Mouse (Mus musculus) cerebellum, adult 11-12 months (tissue): Measurements from ENCODE around the gene Fam216a.
"Not testable (repeated sequence)": the region's sequence is repeated elsewhere in the genome, so short reads cannot be mapped to it uniquely, and the experiment has no call there.

Experiments
- DNase-seq: peaks from one replicate; pipeline ENCODE4 v3.0.0; 2022

The Fam216a gene

GRCm38 (mm10) chr5:122372192-122372769 lies at the start of gene Fam216a:
Gene Fam216a (minus strand): TSS chr5:122372364.
- peak; percentile 99 for DNase-seq

GRCm38 (mm10) chr5:122421271-122422068 lies 49.3 kb upstream of the Fam216a start, which contains the start of gene Anapc7:
Gene Anapc7 (plus strand): TSS chr5:122421693.
- no peak for DNase-seq

GRCm38 (mm10) chr5:122420676-122421075 lies 48.5 kb upstream of the Fam216a start:
- DNase-seq: not testable (repeated sequence)

GRCm38 (mm10) chr5:122415465-122415864 lies 43.3 kb upstream of the Fam216a start:
- DNase-seq: no peak

- DNase-seq: no peak
These were observed 42.2 kb upstream of the Fam216a start for GRCm38 (mm10) chr5:122414351-122414750.

GRCm38 (mm10) chr5:122412826-122413225 lies 40.7 kb upstream of the Fam216a start:
- no peak for DNase-seq

- DNase-seq: no peak
These were observed 39.7 kb upstream of the Fam216a start for GRCm38 (mm10) chr5:122411892-122412291.

- no peak for DNase-seq
These were observed 37.8 kb upstream of the Fam216a start for GRCm38 (mm10) chr5:122409692-122410645.

GRCm38 (mm10) chr5:122405537-122405936 lies 33.4 kb upstream of the Fam216a start:
- DNase-seq: no peak

- DNase-seq: no peak
These were observed 31.2 kb upstream of the Fam216a start for GRCm38 (mm10) chr5:122403362-122403761.

- no peak for DNase-seq
These were observed 30.6 kb upstream of the Fam216a start for GRCm38 (mm10) chr5:122402772-122403171.

- DNase-seq: no peak
These were observed 30.0 kb upstream of the Fam216a start for GRCm38 (mm10) chr5:122402160-122402559.

GRCm38 (mm10) chr5:122401303-122401640 lies 29.1 kb upstream of the Fam216a start:
- peak; percentile 71 for DNase-seq

GRCm38 (mm10) chr5:122400628-122401302 lies 28.6 kb upstream of the Fam216a start:
- DNase-seq: no peak

- no peak for DNase-seq
These were observed 27.7 kb upstream of the Fam216a start for GRCm38 (mm10) chr5:122399871-122400270.

GRCm38 (mm10) chr5:122397495-122397894 lies 25.3 kb upstream of the Fam216a start:
- no peak for DNase-seq

GRCm38 (mm10) chr5:122396791-122397190 lies 24.6 kb upstream of the Fam216a start:
- no peak for DNase-seq

GRCm38 (mm10) chr5:122393887-122394286 lies 21.7 kb upstream of the Fam216a start:
- DNase-seq: peak; percentile 65

- DNase-seq: no peak
These were observed 20.3 kb upstream of the Fam216a start for GRCm38 (mm10) chr5:122392227-122393004.

- DNase-seq: peak; percentile 88
These were observed 19.6 kb upstream of the Fam216a start, which contains the start of gene Arpc3 for GRCm38 (mm10) chr5:122391786-122392180. Gene Arpc3 (plus strand): TSS chr5:122391878.

GRCm38 (mm10) chr5:122391178-122391785 lies 19.1 kb upstream of the Fam216a start:
- DNase-seq: no peak
